Mouse (Mus musculus) layer of hippocampus, adult 2 months (tissue): ENCODE measurements around the gene Farp1. TPM values are rescaled to one million over a fixed set of nuclear protein-coding genes. Genes with fewer than 3 reads are reported as not detected.
"Not testable (repeated sequence)": the region's sequence is repeated elsewhere in the genome, so short reads cannot be mapped to it uniquely, and the experiment has no call there.

Experiments
- DNase-seq, 2 experiments: peaks; one replicate each; pipeline ENCODE4 v3.0.0; 2022; ENCODE audit warnings: low spot score in 2 of 2
- H3K27ac ChIP-seq: fragments of 200-600 bp; 2 replicates; pipeline ENCODE4 v1.8.1; 2022
- H3K4me3 ChIP-seq: fragments of 200-600 bp; 2 replicates; pipeline ENCODE4 v1.8.1; 2022; ENCODE audit warnings: mild to moderate bottlenecking
- CTCF ChIP-seq: fragments of 200-600 bp; conservative IDR thresholded peaks from 2 replicates; pipeline ENCODE4 v1.8.1; 2022; ENCODE audit warnings: antibody characterized with exemption, mild to moderate bottlenecking, moderate library complexity
- total RNA-seq, 2 experiments: library from RNA; stranded (reverse); gene quantifications; 2 replicates each; pipeline ENCODE4 v1.2.3; 2021

Farp1 gene
- total RNA-seq, 2 experiments from 2014 or later: 102 TPM

GRCm38 (mm10) chr14:121170321-121170720 is 135.3 kb downstream of the Farp1 start:
- H3K27ac ChIP-seq: peak overlapping the region; percentile 53
- DNase-seq: no peak
- H3K4me3 ChIP-seq: no peak overlapping the region
- TF ChIP-seq CTCF: no peak

- Histone ChIP-seq H3K4me3 (peak overlapping the region; percentile 48), H3K27ac (peak overlapping the region; percentile 89)
- peak; percentile 51 to 72 for DNase-seq
- no peak for TF ChIP-seq CTCF
Measured at GRCm38 (mm10) chr14:121172065-121173036, 137.4 kb downstream of the Farp1 start.

- TF ChIP-seq CTCF: no peak
- DNase-seq: no peak
- peak overlapping the region; percentile 40; the same call in 1 of the 2 replicates for H3K27ac ChIP-seq
Measured at GRCm38 (mm10) chr14:121175385-121175784, 140.4 kb downstream of the Farp1 start.

GRCm38 (mm10) chr14:121175861-121176260 is 140.9 kb downstream of the Farp1 start:
- H3K4me3 ChIP-seq: no peak overlapping the region
- peak overlapping the region; percentile 40; the same call in 1 of the 2 replicates for H3K27ac ChIP-seq
- DNase-seq: no peak
- TF ChIP-seq CTCF: no peak

More at GRCm38 (mm10) chr14:121175385-121175784, 140.4 kb downstream of the Farp1 start:
- no peak overlapping the region for H3K4me3 ChIP-seq

- H3K27ac ChIP-seq: peak overlapping the region; percentile 72
- no peak overlapping the region for H3K4me3 ChIP-seq
Measured at GRCm38 (mm10) chr14:121177907-121178306, 142.9 kb downstream of the Farp1 start.

GRCm38 (mm10) chr14:121180611-121181010 is 145.6 kb downstream of the Farp1 start:
- Histone ChIP-seq H3K4me3 (no peak overlapping the region), H3K27ac (no peak overlapping the region)
- TF ChIP-seq CTCF: no peak
- DNase-seq: no peak

More at GRCm38 (mm10) chr14:121177907-121178306, 142.9 kb downstream of the Farp1 start:
- DNase-seq: no peak
- no peak for TF ChIP-seq CTCF

GRCm38 (mm10) chr14:121181798-121182197 is 146.8 kb downstream of the Farp1 start:
- Histone ChIP-seq H3K4me3 (no peak overlapping the region), H3K27ac (peak overlapping the region; percentile 23; the same call in 1 of the 2 replicates)
- TF ChIP-seq CTCF: no peak
- DNase-seq: no peak

GRCm38 (mm10) chr14:121182967-121183366 is 148.0 kb downstream of the Farp1 start:
- DNase-seq: no peak
- TF ChIP-seq CTCF: no peak
- H3K27ac ChIP-seq: peak overlapping the region; percentile 62; the same call in 1 of the 2 replicates
- no peak overlapping the region for H3K4me3 ChIP-seq

- TF ChIP-seq CTCF: no peak
- Histone ChIP-seq H3K27ac (peak overlapping the region; percentile 62; the same call in 1 of the 2 replicates), H3K4me3 (no peak overlapping the region)
- no peak for DNase-seq
Measured at GRCm38 (mm10) chr14:121183414-121184130, 148.6 kb downstream of the Farp1 start.

- Histone ChIP-seq H3K4me3 (no peak overlapping the region), H3K27ac (peak overlapping the region; percentile 62; the same call in 1 of the 2 replicates)
- DNase-seq: no peak
- no peak for TF ChIP-seq CTCF
Measured at GRCm38 (mm10) chr14:121184351-121184750, 149.4 kb downstream of the Farp1 start.

GRCm38 (mm10) chr14:121186402-121186894 is 151.4 kb downstream of the Farp1 start:
- no peak for DNase-seq
- no peak overlapping the region; the same call in 1 of the 2 replicates for H3K27ac ChIP-seq
- TF ChIP-seq CTCF: no peak
- H3K4me3 ChIP-seq: no peak overlapping the region

GRCm38 (mm10) chr14:121189840-121190239 is 154.8 kb downstream of the Farp1 start:
- H3K27ac ChIP-seq, DNase-seq, H3K4me3 ChIP-seq: not testable (repeated sequence)
- peak; percentile 45 for TF ChIP-seq CTCF
